Mouse (Mus musculus) heart, embryonic 16.5 days (tissue): ENCODE data around the gene Dhrs4. TPM values are rescaled to one million over a fixed set of nuclear protein-coding genes. Genes with fewer than 3 reads are reported as not detected.
A peak's percentile ranks its signal among the peaks of the same experiment; 100 is the strongest.

Source experiments
- ATAC-seq: fragments of 200-750 bp; cut with Nextera tagmentation; replicated peaks from 2 replicates; pipeline ENCODE4 v1.8.0; 2017; ENCODE audit warnings: moderate number of reproducible peaks; ENCODE audit not compliant: insufficient read depth, low FRiP score; ENCODE audit errors: extremely low read depth
- H3K27ac ChIP-seq: fragments of 300-500 bp; sonication (generic); 2 replicates; pipeline ENCODE4 v1.5.1; 2014; ENCODE audit warnings: mild to moderate bottlenecking, low read length, control low read depth, moderate library complexity
- H3K27me3 ChIP-seq: fragments of 300-500 bp; sonication (generic); 2 replicates; pipeline ENCODE4 v1.6.1; 2014; ENCODE audit warnings: low read length, mixed read lengths; ENCODE audit not compliant: control insufficient read depth, insufficient read depth
- H3K36me3 ChIP-seq: fragments of 300-500 bp; sonication (generic); 2 replicates; pipeline ENCODE4 v1.6.1; 2014; ENCODE audit not compliant: control insufficient read depth, insufficient read depth
- H3K4me1 ChIP-seq: fragments of 300-500 bp; sonication (generic); 2 replicates; pipeline ENCODE4 v1.6.1; 2014; ENCODE audit warnings: low read length, mixed read lengths; ENCODE audit not compliant: control insufficient read depth, insufficient read depth
- H3K4me2 ChIP-seq: fragments of 300-500 bp; sonication (generic); 2 replicates; pipeline ENCODE4 v1.6.1; 2014; ENCODE audit warnings: low read depth, mild to moderate bottlenecking, control low read depth, low read length
- H3K4me3 ChIP-seq: fragments of 300-500 bp; sonication (generic); 2 replicates; pipeline ENCODE4 v1.5.1; 2014; ENCODE audit warnings: mild to moderate bottlenecking, control low read depth, low read length
- H3K9ac ChIP-seq: fragments of 300-500 bp; sonication (generic); 2 replicates; pipeline ENCODE4 v1.6.1; 2014; ENCODE audit warnings: low read length, control low read depth
- H3K9me3 ChIP-seq: fragments of 300-500 bp; sonication (generic); replicated peaks from 2 replicates; pipeline ENCODE4 v1.6.1; 2016; ENCODE audit warnings: low read length; ENCODE audit not compliant: control insufficient read depth
- WGBS: fragments of 180-500 bp; shearing (Covaris S2); extraction: QIAGEN DNeasy Blood & Tissue Kit; methylation state at CpG from one replicate; pipeline ENCODE4 v1.1.7; 2014; 5-methylcytosine and 5-hydroxymethylcytosine counted together
- polyA plus RNA-seq: library from polyadenylated mRNA; unstranded; fragments of >200 nt; fragmentation: Nextera tagmentation; extraction: Ambion mirVana; gene quantifications from 2 replicates; pipeline ENCODE4 v1.2.1, GENCODE M21; 2015

The Dhrs4 gene
- polyA plus RNA-seq: 67.2 and 68.9 TPM in 2 replicates

GRCm38 (mm10) chr14:55478651-55479599, at the start of gene Dhrs4:
Gene Dhrs4, plus strand, starts transcription at chr14:55478758.
- Histone ChIP-seq H3K27ac (peak within 1 kb of the TSS; percentile 56), H3K4me2 (peak within 1 kb of the TSS; percentile 75), H3K9me3 (no peaks in the 10 kb centered on the region), H3K4me1 (peaks cover 8% of the 10 kb centered on the region), H3K36me3 (no peaks in the 10 kb centered on the region), H3K27me3 (no peaks in the 10 kb centered on the region), H3K4me3 (peak within 1 kb of the TSS; percentile 78), H3K9ac (peak within 1 kb of the TSS; percentile 77)
- ATAC-seq: peak; percentile 95
- under 1% methylated on average over 38 of the region's 38 CpGs for WGBS

DNA sequence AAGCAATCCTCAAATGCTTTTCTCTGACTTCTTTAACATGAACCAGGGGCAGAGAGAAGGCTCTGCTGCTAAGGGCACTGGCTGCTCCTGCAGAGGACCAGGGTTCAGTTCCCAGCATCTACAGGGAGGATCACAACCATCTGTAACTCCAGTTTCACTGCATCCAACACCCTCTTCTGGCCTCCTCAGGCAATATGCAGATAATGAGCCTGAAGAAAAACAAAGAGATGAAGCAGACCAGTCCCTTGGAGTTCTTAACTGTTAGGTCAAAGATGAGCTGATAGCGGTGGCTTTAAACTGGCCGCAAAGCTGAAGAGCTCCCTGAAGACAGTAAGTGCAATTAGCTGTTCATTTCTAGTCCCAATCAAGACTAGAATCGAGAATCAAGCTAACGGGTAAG, 48.3 kb upstream of the Dhrs4 start:
- Histone ChIP-seq H3K27ac (no peak overlapping the region), H3K9me3 (0 out of 2 replicates have a peak, but pooled peaks cover under 1% of the 10 kb centered on the region), H3K4me2 (no peak overlapping the region), H3K9ac (no peak overlapping the region), H3K36me3 (no peaks in the 10 kb centered on the region), H3K4me3 (no peak overlapping the region), H3K4me1 (peaks cover 3% of the 10 kb centered on the region; the same call in 1 of the 2 replicates), H3K27me3 (no peaks in the 10 kb centered on the region)
- no peak for ATAC-seq
- 88% methylated on average over 4 of the region's 4 CpGs for WGBS

- no peak overlapping the region for H3K4me3 ChIP-seq
- no peak overlapping the region for H3K4me2 ChIP-seq
- no peak overlapping the region for H3K9ac ChIP-seq
- peaks cover 8% of the 10 kb centered on the region for H3K4me1 ChIP-seq
- WGBS: 79% methylated on average over 1 of the region's 1 CpGs
- H3K27ac ChIP-seq: no peak overlapping the region
- ATAC-seq: no peak
- H3K36me3 ChIP-seq: no peaks in the 10 kb centered on the region
- no peaks in the 10 kb centered on the region for H3K9me3 ChIP-seq
- H3K27me3 ChIP-seq: no peaks in the 10 kb centered on the region
Observed at GRCm38 (mm10) chr14:55433052-55433451, 45.5 kb upstream of the Dhrs4 start.

GRCm38 (mm10) chr14:55434825-55435224, 43.7 kb upstream of the Dhrs4 start:
- H3K27ac ChIP-seq: no peak overlapping the region
- 68% methylated on average over 3 of the region's 3 CpGs for WGBS
- no peaks in the 10 kb centered on the region for H3K9me3 ChIP-seq
- H3K4me1 ChIP-seq: peaks cover 11% of the 10 kb centered on the region; the same call in 1 of the 2 replicates
- H3K4me2 ChIP-seq: no peak overlapping the region
- no peaks in the 10 kb centered on the region for H3K36me3 ChIP-seq
- H3K4me3 ChIP-seq: no peak overlapping the region
- no peak overlapping the region for H3K9ac ChIP-seq
- ATAC-seq: no peak
- H3K27me3 ChIP-seq: no peaks in the 10 kb centered on the region

GRCm38 (mm10) chr14:55437118-55437517, 41.4 kb upstream of the Dhrs4 start:
- WGBS: 82% methylated on average over 8 of the region's 8 CpGs
- H3K4me3 ChIP-seq: no peak overlapping the region
- no peaks in the 10 kb centered on the region for H3K9me3 ChIP-seq
- no peak overlapping the region for H3K9ac ChIP-seq
- no peak overlapping the region for H3K4me2 ChIP-seq
- no peaks in the 10 kb centered on the region for H3K36me3 ChIP-seq
- ATAC-seq: no peak
- peaks cover 11% of the 10 kb centered on the region; the same call in 1 of the 2 replicates for H3K4me1 ChIP-seq
- H3K27me3 ChIP-seq: no peaks in the 10 kb centered on the region
- H3K27ac ChIP-seq: no peak overlapping the region

DNA sequence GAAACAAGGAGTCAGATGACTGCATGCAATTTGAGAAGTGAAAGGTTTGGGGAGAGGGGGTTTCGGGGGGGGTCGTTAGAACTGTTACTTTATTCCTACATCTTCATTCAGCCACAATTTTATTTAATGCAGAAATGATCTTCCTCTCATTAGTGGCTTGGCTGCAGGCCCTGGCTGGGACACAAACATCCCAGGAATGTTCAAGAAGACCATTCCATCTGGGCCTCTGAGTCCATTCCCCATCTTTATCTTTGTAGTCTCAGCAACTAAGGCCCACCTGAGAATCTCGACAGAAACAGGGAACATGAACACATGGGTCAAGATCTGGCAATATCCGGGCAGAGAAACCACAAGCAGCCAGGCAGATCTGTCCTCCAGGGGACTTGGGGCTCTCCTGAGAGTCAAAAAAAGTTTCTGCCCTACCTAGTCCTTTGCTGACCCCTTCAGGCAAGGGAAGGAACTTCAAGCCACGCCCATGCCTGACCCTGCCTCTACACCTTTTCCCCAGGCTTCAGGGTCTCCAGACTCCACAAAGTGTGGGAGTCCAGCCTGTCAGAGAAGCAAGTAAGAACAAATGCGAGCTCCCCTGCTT, 40.3 kb upstream of the Dhrs4 start:
- Histone ChIP-seq H3K4me3 (no peak overlapping the region), H3K4me2 (no peak overlapping the region), H3K9me3 (no peaks in the 10 kb centered on the region), H3K36me3 (no peaks in the 10 kb centered on the region), H3K9ac (no peak overlapping the region), H3K4me1 (peaks cover 11% of the 10 kb centered on the region; the same call in 1 of the 2 replicates), H3K27me3 (no peaks in the 10 kb centered on the region), H3K27ac (no peak overlapping the region)
- ATAC-seq: peak; percentile 28; the same call in 1 of the 2 replicates
- WGBS: 28% methylated on average over 6 of the region's 6 CpGs

DNA sequence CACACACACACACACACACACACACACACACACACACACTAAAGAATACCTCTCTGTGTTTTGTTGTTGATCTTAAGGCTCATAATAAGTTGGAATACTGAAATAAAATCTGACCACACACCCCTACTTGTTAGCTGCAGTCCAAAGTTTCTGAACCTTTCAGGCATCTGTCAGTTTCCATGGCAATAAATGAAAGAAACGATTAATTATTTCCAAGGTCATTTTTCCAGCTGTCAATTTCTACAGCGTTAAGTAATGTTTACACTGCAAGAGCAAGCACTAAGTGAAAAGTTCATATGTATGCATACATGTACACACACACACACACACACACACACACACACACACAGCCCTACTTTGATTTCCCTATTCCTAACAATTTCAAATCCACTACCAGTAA, 20.9 kb upstream of the Dhrs4 start:
- H3K4me1 ChIP-seq: no peaks in the 10 kb centered on the region

DNA sequence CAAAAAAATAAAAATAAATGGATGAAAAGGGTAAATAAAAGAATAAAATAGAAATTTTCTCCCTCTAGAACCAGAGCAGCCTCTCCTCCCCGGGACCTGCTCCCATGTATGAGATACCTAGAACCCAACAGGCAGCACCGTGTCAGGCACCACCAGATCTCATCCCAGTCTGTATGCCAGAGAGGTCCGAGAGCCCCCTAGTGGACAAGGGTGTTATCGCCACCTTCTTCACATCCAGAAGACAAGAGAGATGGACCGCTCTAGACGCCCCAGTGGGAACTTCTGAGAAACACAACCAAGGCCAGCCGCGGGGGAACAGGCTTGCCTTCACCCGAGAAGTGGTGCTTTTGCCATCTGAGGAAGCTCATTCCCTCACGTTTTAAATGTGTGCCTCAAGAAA, 20.3 kb upstream of the Dhrs4 start:
- Histone ChIP-seq H3K9me3 (peaks cover 6% of the 10 kb centered on the region), H3K4me2 (no peak overlapping the region), H3K4me3 (no peak overlapping the region), H3K27me3 (no peaks in the 10 kb centered on the region), H3K27ac (no peak overlapping the region), H3K4me1 (no peaks in the 10 kb centered on the region), H3K9ac (no peak overlapping the region), H3K36me3 (no peaks in the 10 kb centered on the region)
- ATAC-seq: no peak
- 16% methylated on average over 10 of the region's 10 CpGs for WGBS

More for the DNA sequence above, 20.9 kb upstream of the Dhrs4 start:
- Histone ChIP-seq H3K4me2 (no peak overlapping the region), H3K27ac (no peak overlapping the region), H3K36me3 (no peaks in the 10 kb centered on the region), H3K9me3 (peaks cover 6% of the 10 kb centered on the region), H3K27me3 (no peaks in the 10 kb centered on the region), H3K9ac (no peak overlapping the region), H3K4me3 (no peak overlapping the region)
- WGBS: 77% methylated on average over 2 of the region's 2 CpGs
- no peak for ATAC-seq

DNA sequence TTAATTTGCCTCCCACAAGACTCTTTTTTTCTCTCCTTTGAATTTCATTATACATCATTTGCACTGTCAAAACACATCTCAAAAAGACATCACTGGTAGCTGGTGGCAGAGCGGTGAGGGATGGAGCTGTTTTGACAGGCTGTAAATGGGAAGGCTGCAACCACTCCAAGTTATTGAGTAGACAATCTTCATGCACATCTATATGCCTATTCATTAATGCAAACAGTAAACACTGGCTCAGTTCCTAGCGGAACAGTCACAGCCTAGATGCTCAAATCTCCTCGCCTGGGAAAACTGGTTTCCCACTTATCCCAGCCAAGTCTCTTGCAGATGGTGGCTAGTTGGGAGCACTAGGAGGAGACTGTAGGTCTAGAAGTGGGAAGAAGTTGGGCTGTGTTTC, 19.8 kb upstream of the Dhrs4 start:
- WGBS: 82% methylated on average over 3 of the region's 3 CpGs
- ATAC-seq: no peak
- peaks cover 3% of the 10 kb centered on the region for H3K9me3 ChIP-seq

More for the DNA sequence above, 19.8 kb upstream of the Dhrs4 start:
- no peak overlapping the region for H3K27ac ChIP-seq
- no peak overlapping the region for H3K4me2 ChIP-seq
- H3K4me3 ChIP-seq: no peak overlapping the region
- H3K36me3 ChIP-seq: no peaks in the 10 kb centered on the region
- H3K27me3 ChIP-seq: no peaks in the 10 kb centered on the region
- no peaks in the 10 kb centered on the region for H3K4me1 ChIP-seq
- no peak overlapping the region for H3K9ac ChIP-seq
